Mouse (Mus musculus): ENCODE measurements around the gene Rhbdf1. TPM values are rescaled to one million over a fixed set of nuclear protein-coding genes. Genes with fewer than 3 reads are reported as not detected.

The Rhbdf1 gene
- total and polyA plus RNA-seq, 2 experiments from 2014 or later = 21.9 to 69.2 TPM

GRCm38 (mm10) chr11:32219287-32219686 is 2.8 kb downstream of the Rhbdf1 start:
- Histone ChIP-seq H3K9me3 (replicated peaks; ENCODE audit: control insufficient read depth, low read length) (no peaks in the 10 kb centered on the region), H3K4me1 (ENCODE audit: control insufficient read depth, insufficient read depth) (peaks cover 22% of the 10 kb centered on the region), H3K27me3 (ENCODE audit: control insufficient read depth, insufficient read depth, low read length) (no peaks in the 10 kb centered on the region), H3K4me2 (ENCODE audit: low read depth, low read length) (no peak overlapping the region), H3K9ac (replicated peaks; ENCODE audit: low read depth, low read length) (no peak overlapping the region), H3K4me3 (ENCODE audit: low read depth, low read length) (no peak overlapping the region), H3K36me3 (replicated peaks; ENCODE audit: control insufficient read depth, insufficient read depth, low read length) (peaks cover 20% of the 10 kb centered on the region), H3K27ac (ENCODE audit: low read depth) (no peak overlapping the region)
- DNase-seq (ENCODE audit: low spot score) = no peak
- TF ChIP-seq EP300 (IDR thresholded peaks at IDR 0.05; ENCODE audit: low read depth) (no peak), CTCF (IDR thresholded peaks at IDR 0.05; ENCODE audit: low read depth) (no peak)
- ATAC-seq (ENCODE audit: insufficient read depth, low read depth) = no peak
- WGBS = 85% methylated on average over 10 of the region's 10 CpGs

- ATAC-seq (ENCODE audit: insufficient read depth, low read depth) (no peak), DNase-seq (ENCODE audit: low spot score) (no peak)
- 62% methylated on average over 6 of the region's 6 CpGs for WGBS
- Histone ChIP-seq H3K9ac (replicated peaks; ENCODE audit: low read depth, low read length) (no peak overlapping the region), H3K36me3 (replicated peaks; ENCODE audit: control insufficient read depth, insufficient read depth, low read length) (peaks cover 27% of the 10 kb centered on the region), H3K4me2 (ENCODE audit: low read depth, low read length) (no peak overlapping the region), H3K4me1 (ENCODE audit: control insufficient read depth, insufficient read depth) (peaks cover 19% of the 10 kb centered on the region), H3K9me3 (replicated peaks; ENCODE audit: control insufficient read depth, low read length) (no peaks in the 10 kb centered on the region), H3K27me3 (ENCODE audit: control insufficient read depth, insufficient read depth, low read length) (no peaks in the 10 kb centered on the region), H3K4me3 (ENCODE audit: low read depth, low read length) (no peak overlapping the region), H3K27ac (ENCODE audit: low read depth) (no peak overlapping the region)
- no peak for TF ChIP-seq EP300 (IDR thresholded peaks at IDR 0.05; ENCODE audit: low read depth)
- TF ChIP-seq CTCF (IDR thresholded peaks at IDR 0.05; ENCODE audit: low read depth) = no peak
These were observed 3.5 kb downstream of the Rhbdf1 start for GRCm38 (mm10) chr11:32218501-32219050.

GRCm38 (mm10) chr11:32216851-32217250 is 5.2 kb downstream of the Rhbdf1 start:
- no peak overlapping the region for H3K4me2 ChIP-seq (ENCODE audit: low read depth, low read length)
- no peaks in the 10 kb centered on the region for H3K9me3 ChIP-seq (replicated peaks; ENCODE audit: control insufficient read depth, low read length)
- ATAC-seq (ENCODE audit: insufficient read depth, low read depth) (peak; percentile 34; the same call in 1 of the 2 replicates), DNase-seq (ENCODE audit: low spot score) (peak; percentile 67)
- H3K4me3 ChIP-seq (ENCODE audit: low read depth, low read length) = no peak overlapping the region
- WGBS = 25% methylated on average over 8 of the region's 8 CpGs
- no peak overlapping the region for H3K27ac ChIP-seq (ENCODE audit: low read depth)
- no peaks in the 10 kb centered on the region for H3K27me3 ChIP-seq (ENCODE audit: control insufficient read depth, insufficient read depth, low read length)
- H3K9ac ChIP-seq (replicated peaks; ENCODE audit: low read depth, low read length) = no peak overlapping the region
- TF ChIP-seq EP300 (IDR thresholded peaks at IDR 0.05; ENCODE audit: low read depth) (no peak), CTCF (IDR thresholded peaks at IDR 0.05; ENCODE audit: low read depth) (peak; percentile 94)
- H3K4me1 ChIP-seq (ENCODE audit: control insufficient read depth, insufficient read depth) = 0 out of 2 replicates have a peak, but pooled peaks cover 5% of the 10 kb centered on the region
- peaks cover 44% of the 10 kb centered on the region for H3K36me3 ChIP-seq (replicated peaks; ENCODE audit: control insufficient read depth, insufficient read depth, low read length)

GRCm38 (mm10) chr11:32215372-32216162 is 6.5 kb downstream of the Rhbdf1 start:
- no peak for DNase-seq (ENCODE audit: low spot score)
- peaks cover 57% of the 10 kb centered on the region for H3K36me3 ChIP-seq (replicated peaks; ENCODE audit: control insufficient read depth, insufficient read depth, low read length)

GRCm38 (mm10) chr11:32210623-32211022 is 11.5 kb downstream of the Rhbdf1 start:
- WGBS = 91% methylated on average over 9 of the region's 9 CpGs
- H3K27ac ChIP-seq (ENCODE audit: low read depth) = no peak overlapping the region
- DNase-seq (ENCODE audit: low spot score) = no peak
- no peak overlapping the region for H3K4me2 ChIP-seq (ENCODE audit: low read depth, low read length)
- H3K27me3 ChIP-seq (ENCODE audit: control insufficient read depth, insufficient read depth, low read length) = no peaks in the 10 kb centered on the region
- H3K4me1 ChIP-seq (ENCODE audit: control insufficient read depth, insufficient read depth) = no peaks in the 10 kb centered on the region
- H3K9ac ChIP-seq (replicated peaks; ENCODE audit: low read depth, low read length) = no peak overlapping the region
- no peak for TF ChIP-seq CTCF (IDR thresholded peaks at IDR 0.05; ENCODE audit: low read depth)
- no peak for TF ChIP-seq EP300 (IDR thresholded peaks at IDR 0.05; ENCODE audit: low read depth)
- H3K36me3 ChIP-seq (replicated peaks; ENCODE audit: control insufficient read depth, insufficient read depth, low read length) = peaks cover 83% of the 10 kb centered on the region
- no peaks in the 10 kb centered on the region for H3K9me3 ChIP-seq (replicated peaks; ENCODE audit: control insufficient read depth, low read length)
- no peak overlapping the region for H3K4me3 ChIP-seq (ENCODE audit: low read depth, low read length)
- no peak for ATAC-seq (ENCODE audit: insufficient read depth, low read depth)

More at GRCm38 (mm10) chr11:32215372-32216162, 6.5 kb downstream of the Rhbdf1 start:
- Histone ChIP-seq H3K27ac (ENCODE audit: low read depth) (no peak overlapping the region), H3K9ac (replicated peaks; ENCODE audit: low read depth, low read length) (no peak overlapping the region), H3K4me2 (ENCODE audit: low read depth, low read length) (no peak overlapping the region), H3K4me1 (ENCODE audit: control insufficient read depth, insufficient read depth) (0 out of 2 replicates have a peak, but pooled peaks cover under 1% of the 10 kb centered on the region), H3K4me3 (ENCODE audit: low read depth, low read length) (no peak overlapping the region), H3K9me3 (replicated peaks; ENCODE audit: control insufficient read depth, low read length) (no peaks in the 10 kb centered on the region), H3K27me3 (ENCODE audit: control insufficient read depth, insufficient read depth, low read length) (no peaks in the 10 kb centered on the region)
- ATAC-seq (ENCODE audit: insufficient read depth, low read depth) = no peak
- 94% methylated on average over 18 of the region's 18 CpGs for WGBS
- no peak for TF ChIP-seq CTCF (IDR thresholded peaks at IDR 0.05; ENCODE audit: low read depth)
- TF ChIP-seq EP300 (IDR thresholded peaks at IDR 0.05; ENCODE audit: low read depth) = no peak

All from heart, postnatal 0 days (tissue).